Mouse (Mus musculus) testis, adult 2 months (tissue): ENCODE data around the gene Gabpb2.

Experiments used
- CTCF ChIP-seq: fragments of 200-500 bp; IDR thresholded peaks from 2 replicates; pipeline ENCODE4 v1.5.1; 2012; ENCODE audit warnings: low read depth, mild to moderate bottlenecking, inconsistent platforms, low read length, moderate library complexity; ENCODE audit not compliant: control insufficient read depth, insufficient read depth, insufficient replicate concordance
- POLR2A ChIP-seq: fragments of 200-500 bp; IDR thresholded peaks from 2 replicates; pipeline ENCODE4 v1.6.1; 2012; ENCODE audit warnings: low read depth, mild to moderate bottlenecking, inconsistent platforms, low read length, moderate library complexity; ENCODE audit not compliant: control insufficient read depth

DNA sequence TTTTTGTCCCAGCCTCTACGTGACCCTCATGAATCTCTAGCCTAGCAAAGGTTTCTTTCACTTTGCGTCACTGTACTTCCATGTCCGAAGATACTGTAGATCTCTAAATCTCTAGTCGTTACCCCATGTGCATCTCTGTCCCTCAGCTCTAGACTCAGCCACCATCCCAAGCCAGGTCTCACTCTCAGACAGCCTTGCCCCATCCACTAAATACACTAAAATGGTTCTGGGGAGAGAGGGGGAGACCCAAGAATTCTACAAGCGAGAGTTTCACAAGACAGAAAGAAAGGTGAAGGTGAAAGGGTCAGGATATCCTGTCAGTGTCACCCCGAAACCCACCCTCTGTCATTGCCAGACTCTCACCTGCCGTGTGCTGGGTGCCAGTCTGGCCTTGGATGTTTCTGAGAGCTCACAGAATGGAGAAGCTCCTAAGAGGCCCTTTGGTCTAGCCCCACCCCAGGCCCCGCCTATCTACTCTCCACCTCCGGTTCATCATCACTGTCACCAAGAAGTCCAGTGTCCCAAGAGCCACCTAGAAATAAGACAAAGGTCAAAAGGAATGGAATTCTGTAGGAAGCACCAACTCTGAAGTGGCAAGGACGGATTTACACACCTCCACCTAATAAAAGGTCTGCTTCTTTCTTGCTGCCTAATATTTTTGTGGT, 75.6 kb downstream of the Gabpb2 start, which contains the start of gene Tnfaip8l2:
- no peak for TF ChIP-seq CTCF
- TF ChIP-seq POLR2A = no peak
